Mouse (Mus musculus): Measurements from ENCODE around the gene Trip12. TPM values are rescaled to one million over a fixed set of nuclear protein-coding genes. Genes with fewer than 3 reads are reported as not detected.

Gene Trip12
- polyA plus RNA-seq, 1 experiment from 2014 or later = 46.1 TPM

- ATAC-seq (ENCODE audit: low FRiP score, low read depth) = no peak
- H3K9me3 ChIP-seq = no peaks in the 10 kb centered on the region
- H3K9ac ChIP-seq = no peak overlapping the region
- 65% methylated on average over 4 of the region's 4 CpGs for WGBS
- no peaks in the 10 kb centered on the region for H3K27me3 ChIP-seq
- H3K4me2 ChIP-seq = no peak overlapping the region
- H3K4me3 ChIP-seq = no peak overlapping the region
- H3K4me1 ChIP-seq (replicated peaks) = no peaks in the 10 kb centered on the region
- no peaks in the 10 kb centered on the region for H3K36me3 ChIP-seq
- no peak overlapping the region for H3K27ac ChIP-seq (replicated peaks)
Measured at GRCm38 (mm10) chr1:84872939-84873338, 32.6 kb upstream of the Trip12 start.

GRCm38 (mm10) chr1:84872105-84872504, 31.8 kb upstream of the Trip12 start:
- Histone ChIP-seq H3K4me1 (replicated peaks) (no peaks in the 10 kb centered on the region), H3K9ac (no peak overlapping the region), H3K27me3 (no peaks in the 10 kb centered on the region), H3K36me3 (no peaks in the 10 kb centered on the region), H3K4me2 (no peak overlapping the region), H3K9me3 (no peaks in the 10 kb centered on the region), H3K4me3 (no peak overlapping the region), H3K27ac (replicated peaks) (no peak overlapping the region)
- ATAC-seq (ENCODE audit: low FRiP score, low read depth) = no peak
- WGBS = 27% methylated on average over 3 of the region's 3 CpGs

- Histone ChIP-seq H3K4me1 (replicated peaks) (no peaks in the 10 kb centered on the region), H3K4me2 (no peak overlapping the region)
Measured at GRCm38 (mm10) chr1:84871131-84871530, 30.8 kb upstream of the Trip12 start.

GRCm38 (mm10) chr1:84869498-84869897, 29.2 kb upstream of the Trip12 start:
- 0 out of 2 replicates have a peak, but pooled peaks have one; percentile 15 for ATAC-seq (ENCODE audit: low FRiP score, low read depth)
- no peak overlapping the region for H3K4me3 ChIP-seq
- H3K9me3 ChIP-seq = no peaks in the 10 kb centered on the region
- WGBS = 63% methylated on average over 7 of the region's 7 CpGs
- H3K4me2 ChIP-seq = no peak overlapping the region
- no peaks in the 10 kb centered on the region for H3K4me1 ChIP-seq (replicated peaks)
- no peak overlapping the region for H3K27ac ChIP-seq (replicated peaks)
- no peaks in the 10 kb centered on the region for H3K27me3 ChIP-seq
- no peak overlapping the region for H3K9ac ChIP-seq
- H3K36me3 ChIP-seq = no peaks in the 10 kb centered on the region

More at GRCm38 (mm10) chr1:84871131-84871530, 30.8 kb upstream of the Trip12 start:
- ATAC-seq (ENCODE audit: low FRiP score, low read depth) = no peak
- H3K27ac ChIP-seq (replicated peaks) = no peak overlapping the region
- no peak overlapping the region for H3K9ac ChIP-seq
- 78% methylated on average over 5 of the region's 6 CpGs for WGBS
- no peaks in the 10 kb centered on the region for H3K36me3 ChIP-seq
- no peaks in the 10 kb centered on the region for H3K9me3 ChIP-seq
- no peak overlapping the region for H3K4me3 ChIP-seq
- H3K27me3 ChIP-seq = no peaks in the 10 kb centered on the region

- Histone ChIP-seq H3K4me2 (no peak overlapping the region), H3K9ac (no peak overlapping the region), H3K4me1 (replicated peaks) (no peaks in the 10 kb centered on the region), H3K4me3 (no peak overlapping the region), H3K27ac (replicated peaks) (no peak overlapping the region), H3K36me3 (no peaks in the 10 kb centered on the region), H3K27me3 (no peaks in the 10 kb centered on the region), H3K9me3 (no peaks in the 10 kb centered on the region)
- ATAC-seq (ENCODE audit: low FRiP score, low read depth) = peak; percentile 30; the same call in 1 of the 2 replicates
- 66% methylated on average over 4 of the region's 4 CpGs for WGBS
Measured at GRCm38 (mm10) chr1:84868841-84869240, 28.5 kb upstream of the Trip12 start.

DNA sequence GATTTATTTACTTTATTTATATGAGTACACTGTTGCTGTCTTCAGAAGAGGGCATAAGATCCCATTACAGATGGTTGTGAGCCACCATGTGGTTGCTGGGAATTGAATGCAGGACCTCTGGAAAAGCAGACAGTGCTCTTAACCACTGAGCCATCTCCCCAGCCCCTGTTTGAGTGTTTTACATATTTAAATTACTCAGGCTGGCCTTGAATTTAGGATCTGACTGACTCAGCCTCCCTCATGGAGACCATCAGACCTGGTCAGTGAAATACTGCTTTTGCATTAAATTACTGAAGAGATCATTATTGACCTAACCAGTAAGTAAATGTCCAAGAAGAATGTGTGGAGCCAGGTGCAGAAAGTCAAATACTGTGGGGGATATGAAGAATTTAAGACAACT, 28.0 kb upstream of the Trip12 start:
- no peaks in the 10 kb centered on the region for H3K36me3 ChIP-seq
- ATAC-seq (ENCODE audit: low FRiP score, low read depth) = no peak
- H3K27me3 ChIP-seq = no peaks in the 10 kb centered on the region
- no peaks in the 10 kb centered on the region for H3K9me3 ChIP-seq
- no peak overlapping the region for H3K9ac ChIP-seq
- no peak overlapping the region for H3K27ac ChIP-seq (replicated peaks)
- no peaks in the 10 kb centered on the region for H3K4me1 ChIP-seq (replicated peaks)
- no peak overlapping the region for H3K4me3 ChIP-seq
- no peak overlapping the region for H3K4me2 ChIP-seq

DNA sequence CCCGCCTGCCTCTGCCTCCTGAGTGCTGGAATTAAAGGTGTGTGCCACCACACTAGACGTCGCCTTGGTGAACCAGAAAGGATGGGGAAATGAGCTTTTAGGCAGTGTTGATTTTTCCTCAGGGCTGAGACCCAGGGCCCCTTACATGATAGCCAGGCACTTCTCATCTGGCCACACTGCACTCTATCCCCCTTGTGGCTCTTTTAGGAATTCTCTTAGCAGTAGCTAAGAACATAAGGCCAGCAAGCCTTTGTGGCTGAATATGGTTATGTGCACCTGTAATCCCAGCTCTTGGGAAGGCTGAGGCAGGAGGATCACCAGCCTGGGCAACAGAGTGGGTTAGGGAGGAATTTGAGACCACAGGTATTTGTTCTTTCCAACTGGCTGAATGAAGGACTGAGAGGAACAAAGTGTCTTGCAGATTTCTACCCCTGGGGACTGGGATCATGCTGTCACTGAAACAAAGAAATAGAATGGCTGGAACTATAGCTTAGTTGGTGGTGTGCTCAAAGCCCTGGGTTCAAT, 26.5 kb upstream of the Trip12 start:
- Histone ChIP-seq H3K4me1 (replicated peaks) (no peaks in the 10 kb centered on the region), H3K4me2 (no peak overlapping the region), H3K4me3 (no peak overlapping the region), H3K27ac (replicated peaks) (no peak overlapping the region), H3K27me3 (no peaks in the 10 kb centered on the region), H3K9ac (no peak overlapping the region), H3K9me3 (no peaks in the 10 kb centered on the region), H3K36me3 (no peaks in the 10 kb centered on the region)
- WGBS = 96% methylated on average over 3 of the region's 3 CpGs
- ATAC-seq (ENCODE audit: low FRiP score, low read depth) = no peak

DNA sequence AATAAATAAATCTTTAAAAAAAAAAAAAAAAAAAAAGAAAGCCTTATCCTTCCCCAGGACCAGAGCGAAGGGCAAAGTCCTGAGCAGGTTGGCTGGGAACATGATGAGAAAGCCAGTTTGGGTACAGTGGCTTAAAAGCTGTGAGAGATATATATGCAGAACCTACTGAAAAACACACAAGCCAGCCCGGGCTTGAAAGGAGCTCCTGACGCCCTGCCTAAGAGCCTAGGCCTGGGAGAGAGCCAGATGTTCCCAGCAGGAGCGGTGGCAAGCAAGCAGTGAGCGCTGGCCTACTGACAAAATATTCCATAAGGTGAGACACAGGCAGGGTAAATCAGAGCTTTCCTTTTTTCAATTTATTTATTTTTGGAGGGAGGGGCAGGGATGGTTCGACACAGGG, 25.9 kb upstream of the Trip12 start:
- no peak overlapping the region for H3K4me2 ChIP-seq
- no peaks in the 10 kb centered on the region for H3K9me3 ChIP-seq
- H3K36me3 ChIP-seq = no peaks in the 10 kb centered on the region
- H3K4me1 ChIP-seq (replicated peaks) = no peaks in the 10 kb centered on the region
- no peak for ATAC-seq (ENCODE audit: low FRiP score, low read depth)
- H3K9ac ChIP-seq = no peak overlapping the region
- no peak overlapping the region for H3K4me3 ChIP-seq
- H3K27me3 ChIP-seq = no peaks in the 10 kb centered on the region
- WGBS = 88% methylated on average over 6 of the region's 6 CpGs
- H3K27ac ChIP-seq (replicated peaks) = no peak overlapping the region

- WGBS = 68% methylated on average over 2 of the region's 2 CpGs
- no peaks in the 10 kb centered on the region for H3K36me3 ChIP-seq
- no peaks in the 10 kb centered on the region for H3K4me1 ChIP-seq (replicated peaks)
- H3K4me2 ChIP-seq = no peak overlapping the region
- no peak overlapping the region for H3K4me3 ChIP-seq
- no peaks in the 10 kb centered on the region for H3K27me3 ChIP-seq
- ATAC-seq (ENCODE audit: low FRiP score, low read depth) = no peak
- no peaks in the 10 kb centered on the region for H3K9me3 ChIP-seq
- H3K27ac ChIP-seq (replicated peaks) = no peak overlapping the region
- no peak overlapping the region for H3K9ac ChIP-seq
Measured at GRCm38 (mm10) chr1:84864645-84865044, 24.3 kb upstream of the Trip12 start.

DNA sequence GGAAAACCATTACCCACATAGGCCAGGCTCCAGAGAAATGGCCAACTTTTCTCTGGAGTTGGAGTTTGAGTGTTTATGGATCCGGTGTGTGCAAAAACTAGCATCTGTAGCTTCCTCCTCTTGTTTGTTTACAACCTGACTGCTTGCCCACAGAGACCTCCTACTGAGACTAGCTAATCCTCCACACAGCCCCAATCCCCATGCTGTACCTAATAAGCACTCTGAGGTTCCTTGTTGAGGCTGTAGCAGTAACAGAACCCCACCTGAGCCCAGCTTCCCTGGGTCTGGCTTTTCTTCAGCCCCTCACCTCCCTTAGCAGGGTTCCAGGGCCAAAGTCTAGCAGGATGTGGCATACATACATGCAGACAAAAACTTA, 20.9 kb upstream of the Trip12 start:
- WGBS = 73% methylated on average over 1 of the region's 1 CpGs
- ATAC-seq (ENCODE audit: low FRiP score, low read depth) = no peak
- H3K36me3 ChIP-seq = no peaks in the 10 kb centered on the region

DNA sequence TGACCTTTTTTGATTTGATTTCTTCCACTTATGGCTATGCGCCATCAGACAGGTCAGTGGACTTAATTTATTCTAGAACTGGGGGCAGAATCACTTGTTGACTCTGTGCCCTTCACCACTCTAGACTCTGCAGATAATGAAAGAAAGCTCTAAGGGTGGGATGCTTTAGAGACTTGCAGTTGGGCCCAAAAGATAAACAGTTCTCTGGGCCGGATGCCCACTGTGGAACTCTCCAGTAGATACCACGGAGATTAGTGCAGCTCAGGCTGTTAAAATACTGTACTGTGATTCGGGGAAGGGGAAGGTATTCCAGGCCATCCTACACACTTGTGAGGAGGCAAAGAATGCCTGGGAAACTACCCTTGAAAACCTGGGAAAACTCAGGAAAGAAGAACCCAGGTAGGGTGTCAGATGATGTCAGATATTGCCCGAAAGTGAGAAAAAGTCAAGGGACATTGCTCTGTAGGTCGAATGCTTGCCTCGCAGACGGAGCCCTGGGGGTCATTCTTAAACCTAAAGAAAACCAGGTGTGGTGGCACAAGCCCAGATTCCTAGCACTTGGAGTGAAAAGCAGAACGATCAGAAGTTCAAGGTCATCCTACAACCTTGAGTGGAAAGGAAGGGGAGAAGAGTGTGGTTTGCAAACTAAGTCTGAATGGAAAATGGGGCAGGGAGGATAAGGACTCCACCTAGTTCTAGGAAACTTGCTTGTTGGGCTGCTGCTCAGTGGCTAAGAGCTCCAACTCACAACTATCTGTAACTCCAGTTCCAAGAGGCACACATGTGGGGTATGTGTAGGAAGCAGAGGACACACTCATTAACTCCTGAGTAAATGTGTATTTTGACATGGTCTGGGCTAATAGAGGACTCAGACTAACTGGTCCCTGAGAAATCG, 20.3 kb upstream of the Trip12 start:
- Histone ChIP-seq H3K4me2 (no peak overlapping the region), H3K36me3 (no peaks in the 10 kb centered on the region), H3K9ac (no peak overlapping the region), H3K4me1 (replicated peaks) (no peaks in the 10 kb centered on the region), H3K4me3 (no peak overlapping the region), H3K9me3 (no peaks in the 10 kb centered on the region), H3K27me3 (no peaks in the 10 kb centered on the region), H3K27ac (replicated peaks) (no peak overlapping the region)
- no peak for ATAC-seq (ENCODE audit: low FRiP score, low read depth)
- WGBS = 83% methylated on average over 10 of the region's 10 CpGs

More for the DNA sequence above, 20.9 kb upstream of the Trip12 start:
- Histone ChIP-seq H3K9me3 (no peaks in the 10 kb centered on the region), H3K4me1 (replicated peaks) (no peaks in the 10 kb centered on the region), H3K4me2 (no peak overlapping the region), H3K9ac (no peak overlapping the region), H3K27me3 (no peaks in the 10 kb centered on the region), H3K27ac (replicated peaks) (no peak overlapping the region), H3K4me3 (no peak overlapping the region)

GRCm38 (mm10) chr1:84859597-84859996, 19.3 kb upstream of the Trip12 start:
- no peaks in the 10 kb centered on the region for H3K36me3 ChIP-seq
- H3K9me3 ChIP-seq = no peaks in the 10 kb centered on the region
- H3K4me3 ChIP-seq = no peak overlapping the region
- no peak overlapping the region for H3K9ac ChIP-seq
- H3K27ac ChIP-seq (replicated peaks) = no peak overlapping the region
- no peaks in the 10 kb centered on the region for H3K27me3 ChIP-seq
- H3K4me2 ChIP-seq = no peak overlapping the region
- WGBS = 91% methylated on average over 6 of the region's 6 CpGs
- no peak for ATAC-seq (ENCODE audit: low FRiP score, low read depth)
- no peaks in the 10 kb centered on the region for H3K4me1 ChIP-seq (replicated peaks)

Measured in hindbrain, embryonic 15.5 days (tissue).